Mouse (Mus musculus) lung, embryonic 16.5 days (tissue): ENCODE data around the gene Shroom1. TPM values are rescaled to one million over a fixed set of nuclear protein-coding genes. Genes with fewer than 3 reads are reported as not detected.

Experiments
- ATAC-seq: fragments of 200-750 bp; cut with Nextera tagmentation; 2 replicates; pipeline ENCODE4 v1.8.0; 2017; ENCODE audit warnings: low read depth, mild to moderate bottlenecking, moderate library complexity
- H3K27ac ChIP-seq: fragments of 300-500 bp; sonication (generic); 2 replicates; pipeline ENCODE4 v1.5.1; 2014; ENCODE audit warnings: mild to moderate bottlenecking, control low read depth, low read length
- H3K27me3 ChIP-seq: fragments of 300-500 bp; sonication (generic); 2 replicates; pipeline ENCODE4 v1.6.1; 2014; ENCODE audit warnings: low read depth, low read length, mixed read lengths; ENCODE audit not compliant: control insufficient read depth, insufficient read depth
- H3K36me3 ChIP-seq: fragments of 300-500 bp; sonication (generic); 2 replicates; pipeline ENCODE4 v1.6.1; 2014; ENCODE audit warnings: low read length; ENCODE audit not compliant: control insufficient read depth, insufficient read depth
- H3K4me1 ChIP-seq: fragments of 300-500 bp; sonication (generic); replicated peaks from 2 replicates; pipeline ENCODE4 v1.6.1; 2014; ENCODE audit warnings: low read length, mixed read lengths; ENCODE audit not compliant: control insufficient read depth, insufficient read depth
- H3K4me2 ChIP-seq: fragments of 300-500 bp; sonication (generic); 2 replicates; pipeline ENCODE4 v1.6.1; 2014; ENCODE audit warnings: low read depth, low read length, control low read depth
- H3K4me3 ChIP-seq: fragments of 300-500 bp; sonication (generic); 2 replicates; pipeline ENCODE4 v1.5.1; 2014; ENCODE audit warnings: mild to moderate bottlenecking, low read length, control low read depth
- H3K9ac ChIP-seq: fragments of 300-500 bp; sonication (generic); 2 replicates; pipeline ENCODE4 v1.6.1; 2014; ENCODE audit warnings: low read length, control low read depth
- H3K9me3 ChIP-seq: fragments of 300-500 bp; sonication (generic); 2 replicates; pipeline ENCODE4 v1.6.1; 2016; ENCODE audit warnings: low read length; ENCODE audit not compliant: control insufficient read depth
- WGBS: fragments of 180-500 bp; shearing (Covaris S2); extraction: QIAGEN DNeasy Blood & Tissue Kit; methylation state at CpG from one replicate; pipeline ENCODE4 v1.1.7; 2014; 5-methylcytosine and 5-hydroxymethylcytosine counted together
- polyA plus RNA-seq: library from polyadenylated mRNA; unstranded; fragments of >200 nt; fragmentation: Nextera tagmentation; extraction: Ambion mirVana; gene quantifications from 2 replicates; pipeline ENCODE4 v1.2.1, GENCODE M21; 2015

Shroom1 gene
- polyA plus RNA-seq, 1 experiment from 2014 or later, result 2.8 TPM

GRCm38 (mm10) chr11:53441921-53442320, 15.1 kb upstream of the Shroom1 start:
- 14% methylated on average over 12 of the region's 12 CpGs for WGBS
- Histone ChIP-seq H3K4me3 (no peak overlapping the region), H3K4me1 (0 out of 2 replicates have a peak, but pooled peaks cover 2% of the 10 kb centered on the region), H3K4me2 (no peak overlapping the region), H3K27ac (no peak overlapping the region), H3K36me3 (no peaks in the 10 kb centered on the region), H3K27me3 (no peaks in the 10 kb centered on the region), H3K9ac (0 out of 2 replicates have a peak overlapping the region, but pooled peaks have one; percentile 24), H3K9me3 (no peaks in the 10 kb centered on the region)
- ATAC-seq, result no peak

- Histone ChIP-seq H3K27me3 (no peaks in the 10 kb centered on the region), H3K9me3 (no peaks in the 10 kb centered on the region), H3K4me3 (no peak overlapping the region), H3K27ac (no peak overlapping the region), H3K4me1 (0 out of 2 replicates have a peak, but pooled peaks cover 2% of the 10 kb centered on the region), H3K9ac (no peak overlapping the region), H3K36me3 (no peaks in the 10 kb centered on the region), H3K4me2 (no peak overlapping the region)
- ATAC-seq, result peak; percentile 41; the same call in 1 of the 2 replicates
- WGBS, result 32% methylated on average over 6 of the region's 6 CpGs
Observed at GRCm38 (mm10) chr11:53443861-53444260, 13.1 kb upstream of the Shroom1 start.

- Histone ChIP-seq H3K9me3 (no peaks in the 10 kb centered on the region), H3K4me2 (no peak overlapping the region), H3K4me3 (no peak overlapping the region), H3K27ac (no peak overlapping the region), H3K9ac (no peak overlapping the region), H3K36me3 (no peaks in the 10 kb centered on the region), H3K4me1 (peaks cover 2% of the 10 kb centered on the region; the same call in 1 of the 2 replicates), H3K27me3 (no peaks in the 10 kb centered on the region)
- 43% methylated on average over 13 of the region's 13 CpGs for WGBS
- no peak for ATAC-seq
Observed at GRCm38 (mm10) chr11:53445562-53445961, 11.4 kb upstream of the Shroom1 start.

GRCm38 (mm10) chr11:53446183-53446582, 10.8 kb upstream of the Shroom1 start:
- Histone ChIP-seq H3K9ac (no peak overlapping the region), H3K4me2 (no peak overlapping the region), H3K27ac (no peak overlapping the region), H3K36me3 (no peaks in the 10 kb centered on the region), H3K9me3 (no peaks in the 10 kb centered on the region), H3K4me1 (peaks cover 2% of the 10 kb centered on the region; the same call in 1 of the 2 replicates), H3K27me3 (no peaks in the 10 kb centered on the region), H3K4me3 (no peak overlapping the region)
- no peak for ATAC-seq
- 54% methylated on average over 13 of the region's 13 CpGs for WGBS

DNA sequence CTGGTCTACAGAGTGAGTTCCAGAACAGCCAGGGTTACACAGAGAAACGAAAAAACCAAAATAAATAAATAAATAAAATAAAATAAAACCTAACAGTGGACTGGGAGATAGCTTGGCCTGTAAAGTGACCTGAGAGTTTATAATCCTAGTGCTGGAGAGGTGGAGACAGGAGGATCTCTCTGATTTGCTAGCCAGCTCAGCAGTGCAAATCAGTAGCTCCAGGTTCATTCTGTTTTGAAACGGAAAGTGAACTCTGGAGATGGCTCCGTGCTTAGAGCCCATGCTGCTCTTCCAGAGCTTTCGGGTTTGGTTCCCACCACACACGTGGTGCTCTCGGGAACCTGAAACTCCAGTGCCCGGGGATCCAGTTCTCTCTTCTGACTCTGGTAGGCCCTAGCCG, 9.0 kb upstream of the Shroom1 start:
- Histone ChIP-seq H3K9me3 (no peaks in the 10 kb centered on the region), H3K4me2 (no peak overlapping the region), H3K4me1 (no peaks in the 10 kb centered on the region; the same call in 1 of the 2 replicates), H3K36me3 (no peaks in the 10 kb centered on the region), H3K9ac (no peak overlapping the region), H3K4me3 (no peak overlapping the region), H3K27me3 (no peaks in the 10 kb centered on the region), H3K27ac (no peak overlapping the region)
- ATAC-seq, result no peak
- 89% methylated on average over 8 of the region's 8 CpGs for WGBS

- no peak for ATAC-seq
- H3K9me3 ChIP-seq, result no peaks in the 10 kb centered on the region
- no peak overlapping the region for H3K9ac ChIP-seq
- no peak overlapping the region for H3K4me3 ChIP-seq
- H3K4me2 ChIP-seq, result no peak overlapping the region
- no peaks in the 10 kb centered on the region for H3K36me3 ChIP-seq
- H3K4me1 ChIP-seq, result no peaks in the 10 kb centered on the region; the same call in 1 of the 2 replicates
- 71% methylated on average over 1 of the region's 1 CpGs for WGBS
- no peak overlapping the region for H3K27ac ChIP-seq
- no peaks in the 10 kb centered on the region for H3K27me3 ChIP-seq
Observed at GRCm38 (mm10) chr11:53448529-53448928, 8.5 kb upstream of the Shroom1 start.

- Histone ChIP-seq H3K27ac (no peak overlapping the region), H3K36me3 (no peaks in the 10 kb centered on the region), H3K4me2 (no peak overlapping the region), H3K9ac (no peak overlapping the region), H3K9me3 (no peaks in the 10 kb centered on the region), H3K27me3 (no peaks in the 10 kb centered on the region), H3K4me3 (no peak overlapping the region), H3K4me1 (no peaks in the 10 kb centered on the region; the same call in 1 of the 2 replicates)
- WGBS, result 22% methylated on average over 15 of the region's 15 CpGs
- ATAC-seq, result no peak
Observed at GRCm38 (mm10) chr11:53450070-53450705, 6.8 kb upstream of the Shroom1 start.

GRCm38 (mm10) chr11:53451361-53451760, 5.6 kb upstream of the Shroom1 start:
- no peaks in the 10 kb centered on the region for H3K9me3 ChIP-seq
- no peak overlapping the region for H3K4me3 ChIP-seq
- H3K4me2 ChIP-seq, result no peak overlapping the region
- H3K27me3 ChIP-seq, result no peaks in the 10 kb centered on the region
- H3K27ac ChIP-seq, result no peak overlapping the region
- H3K9ac ChIP-seq, result no peak overlapping the region
- WGBS, result 49% methylated on average over 2 of the region's 2 CpGs
- peaks cover under 1% of the 10 kb centered on the region; the same call in 1 of the 2 replicates for H3K4me1 ChIP-seq
- no peaks in the 10 kb centered on the region for H3K36me3 ChIP-seq
- ATAC-seq, result no peak

DNA sequence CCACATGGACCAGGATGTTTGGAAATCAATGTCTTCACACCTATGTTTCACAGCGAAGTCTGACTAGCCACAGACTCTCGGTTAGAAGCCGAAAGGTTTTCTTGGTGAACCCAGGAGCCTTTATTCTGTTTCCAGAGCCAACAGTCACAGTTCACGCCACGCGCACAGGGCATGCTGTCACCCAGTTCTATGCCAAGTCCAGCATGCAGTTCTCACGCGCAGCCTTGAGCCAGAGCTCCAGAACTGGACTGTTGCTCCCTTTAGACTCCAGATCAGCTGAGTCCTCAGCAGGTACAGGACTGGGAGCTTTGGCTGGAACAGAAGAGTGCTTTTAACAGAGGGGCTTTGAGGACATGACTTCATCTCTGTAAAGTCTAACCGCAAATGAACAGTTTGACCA, 4.6 kb upstream of the Shroom1 start:
- Histone ChIP-seq H3K4me3 (no peak overlapping the region), H3K4me1 (peaks cover 3% of the 10 kb centered on the region; the same call in 1 of the 2 replicates), H3K36me3 (no peaks in the 10 kb centered on the region), H3K27ac (no peak overlapping the region), H3K9ac (no peak overlapping the region), H3K27me3 (no peaks in the 10 kb centered on the region), H3K9me3 (no peaks in the 10 kb centered on the region), H3K4me2 (no peak overlapping the region)
- ATAC-seq, result no peak
- WGBS, result 93% methylated on average over 9 of the region's 9 CpGs
